Mouse (Mus musculus) adrenal gland, adult 18-20 months (tissue): Measurements from ENCODE around the gene Camk2g. TPM values are rescaled to one million over a fixed set of nuclear protein-coding genes. Genes with fewer than 3 reads are reported as not detected.

Source experiments
- DNase-seq, 2 experiments: peaks; one replicate each; pipeline ENCODE4 v3.0.0; 2021 to 2022; ENCODE audit warnings: low spot score in 2 of 2
- long read RNA-seq, 2 experiments: library from polyadenylated mRNA; stranded (forward); transcript quantifications; one replicate each; pipeline ENCODE4 v2.0.0; 2021
- total RNA-seq, 2 experiments: library from RNA; stranded (reverse); gene quantifications; 1 replicate in 1 of 2; 2 replicates in 1 of 2; pipeline ENCODE4 v1.2.3; 2021

The Camk2g gene
- 10 to 100 TPM; 38.2 to 51.8 TPM for total RNA-seq
- long read RNA-seq, experiment 1, transcript Camk2g-203 (19 exons, 3,564 nt): major isoform, 8 of 16 reads
- long read RNA-seq, experiment 1, partial matches to known transcripts: 2 of 16 reads
- long read RNA-seq, experiment 1, other reads (novel, unspliced or antisense): 4 of 16 reads
- long read RNA-seq, experiment 2, transcript Camk2g-203 (19 exons, 3,564 nt): major isoform, 15 of 45 reads
- long read RNA-seq, experiment 2, transcript Camk2g-202 (20 exons, 3,604 nt): minor isoform, 9 of 45 reads
- long read RNA-seq, experiment 2, partial matches to known transcripts: 2 of 45 reads
- long read RNA-seq, experiment 2, other reads (novel, unspliced or antisense): 19 of 45 reads

GRCm38 (mm10) chr14:20793758-20794531 is at the start of gene Camk2g:
Gene Camk2g, minus strand, starts transcription at chr14:20794088.
- DNase-seq: peak; percentile 82 to 84

- no peak for DNase-seq
Observed at GRCm38 (mm10) chr14:20842629-20843028, 48.7 kb upstream of the Camk2g start.

- no peak for DNase-seq
Observed at GRCm38 (mm10) chr14:20841526-20841925, 47.6 kb upstream of the Camk2g start.

GRCm38 (mm10) chr14:20837681-20838080 is 43.8 kb upstream of the Camk2g start:
- DNase-seq: no peak

- DNase-seq: peak in 1 of 2 experiments; percentile 21
Observed at GRCm38 (mm10) chr14:20836905-20837376, 43.1 kb upstream of the Camk2g start.

GRCm38 (mm10) chr14:20836171-20836904 is 42.5 kb upstream of the Camk2g start, which contains the start of gene Plau:
Gene Plau, plus strand, starts transcription at chr14:20836660.
- DNase-seq: peak; percentile 74 to 75

GRCm38 (mm10) chr14:20834136-20834535 is 40.2 kb upstream of the Camk2g start:
- no peak for DNase-seq

- no peak for DNase-seq
Observed at GRCm38 (mm10) chr14:20833525-20833924, 39.6 kb upstream of the Camk2g start.

GRCm38 (mm10) chr14:20831915-20832314 is 38.0 kb upstream of the Camk2g start:
- no peak for DNase-seq

- no peak for DNase-seq
Observed at GRCm38 (mm10) chr14:20831141-20831910, 37.4 kb upstream of the Camk2g start.

- DNase-seq: no peak
Observed at GRCm38 (mm10) chr14:20829523-20830366, 35.9 kb upstream of the Camk2g start.

GRCm38 (mm10) chr14:20828524-20828923 is 34.6 kb upstream of the Camk2g start:
- no peak for DNase-seq

GRCm38 (mm10) chr14:20827491-20827890 is 33.6 kb upstream of the Camk2g start:
- DNase-seq: no peak

- no peak for DNase-seq
Observed at GRCm38 (mm10) chr14:20827061-20827460, 33.2 kb upstream of the Camk2g start.

- DNase-seq: no peak
Observed at GRCm38 (mm10) chr14:20825516-20825915, 31.6 kb upstream of the Camk2g start.

GRCm38 (mm10) chr14:20824517-20824916 is 30.6 kb upstream of the Camk2g start:
- no peak for DNase-seq

GRCm38 (mm10) chr14:20815448-20815847 is 21.6 kb upstream of the Camk2g start:
- no peak for DNase-seq

- DNase-seq: no peak
Observed at GRCm38 (mm10) chr14:20811779-20812406, 18.0 kb upstream of the Camk2g start.

- DNase-seq: no peak
Observed at GRCm38 (mm10) chr14:20811236-20811635, 17.3 kb upstream of the Camk2g start.
